In genomic region chr6:58951128-58951992, GRCm38 (mm10) we compare ENCODE assay signal across 14 mouse cellular contexts. TPM values are rescaled to one million over a fixed set of nuclear protein-coding genes. Genes with fewer than 3 reads are reported as not detected.
A peak's percentile ranks its signal among the peaks of the same experiment; 100 is the strongest.
DNase-seq lines count a peak whose midpoint lies in the region; ATAC-seq and TF ChIP-seq lines count a peak whose summit lies in the region.
"Had no signal": no experiment of that assay in that cellular context is flagged by ENCODE, and none has a peak within 500 bp of the region (broad histone marks: within the 10 kb centered on the region; RNA-seq: fewer than 3 reads in every experiment).

No protein-coding gene starts in this region.

- no peaks in the 10 kb centered on the region for H3K9me3 ChIP-seq in lung, embryonic 15.5 days
- H3K9me3 ChIP-seq: embryonic facial prominence, embryonic 10.5 days; G1E; limb, embryonic 15.5 days; midbrain, embryonic 13.5 days had no signal

- no peaks in the 10 kb centered on the region for H3K4me1 ChIP-seq in lung, embryonic 15.5 days
- no peaks in the 10 kb centered on the region for H3K4me1 ChIP-seq in cerebellum, adult 2 months (ENCODE audit: control insufficient read depth, insufficient read depth, low read length)
- H3K4me1 ChIP-seq: embryonic facial prominence, embryonic 10.5 days; limb, embryonic 15.5 days; midbrain, embryonic 13.5 days had no signal

- H3K4me2 ChIP-seq in lung, embryonic 15.5 days = no peak overlapping the region
- H3K4me2 ChIP-seq: limb, embryonic 15.5 days; midbrain, embryonic 13.5 days had no signal

- no peak for TF ChIP-seq CTCF in gastrocnemius, adult 2 months (IDR thresholded peaks at IDR 0.05)
- no peak for TF ChIP-seq CTCF in cerebellum, adult 2 months (IDR thresholded peaks at IDR 0.05; ENCODE audit: borderline replicate concordance, insufficient read depth, low read depth, low read length)

- DNase-seq in gastrocnemius, adult 2 months = no peak
- DNase-seq in gastrocnemius, postnatal 14 days = no peak
- DNase-seq in Muller cell, postnatal 12 days (ENCODE audit: inconsistent ontology term) = peak; percentile 27
- DNase-seq in kidney, adult 18-20 months = peak; percentile 59
- no peak for DNase-seq in cerebellum, adult 2 months
- DNase-seq in ovary, postnatal 36 days (ENCODE audit: low spot score) = no peak
- DNase-seq in cerebellum, adult 9-11 months = no peak
- DNase-seq: right cerebral cortex, postnatal 25 days had no signal

- H3K27me3 ChIP-seq in lung, embryonic 15.5 days = no peaks in the 10 kb centered on the region
- no peaks in the 10 kb centered on the region for H3K27me3 ChIP-seq in cerebellum, adult 2 months (ENCODE audit: control insufficient read depth, insufficient read depth, low read length)
- H3K27me3 ChIP-seq: limb, embryonic 15.5 days; midbrain, embryonic 13.5 days had no signal

- 40% methylated on average over 2 of the region's 2 CpGs for WGBS in lung, embryonic 15.5 days
- 65% methylated on average over 2 of the region's 2 CpGs for WGBS in cerebellum, adult 2 months

- peak overlapping the region; percentile 64 for H3K27ac ChIP-seq in gastrocnemius, adult 2 months
- H3K27ac ChIP-seq in lung, embryonic 15.5 days = peak overlapping the region; percentile 55
- no peak overlapping the region for H3K27ac ChIP-seq in cerebellum, adult 2 months (ENCODE audit: insufficient read depth, low read length)
- H3K27ac ChIP-seq: embryonic facial prominence, embryonic 10.5 days; limb, embryonic 15.5 days; midbrain, embryonic 13.5 days had no signal

- peak; percentile 78; the same call in 1 of the 2 replicates for ATAC-seq in lung, embryonic 15.5 days (ENCODE audit: borderline replicate concordance, extremely low read depth, low FRiP score, low TSS enrichment)
- ATAC-seq: forebrain, embryonic 14.5 days; midbrain, embryonic 13.5 days had no signal

- intact Hi-C loops in gastrocnemius, adult 2 months (cut with DNase I) = no loop called here
- intact Hi-C loops in gastrocnemius, postnatal 14 days (cut with DNase I; ENCODE audit: low total_unique reads) = no loop called here

- no peak overlapping the region for H3K4me3 ChIP-seq in gastrocnemius, adult 2 months
- H3K4me3 ChIP-seq in lung, embryonic 15.5 days = no peak overlapping the region
- H3K4me3 ChIP-seq in cerebellum, adult 2 months (replicated peaks; ENCODE audit: insufficient read depth, low read depth, low read length) = no peak overlapping the region
- H3K4me3 ChIP-seq: embryonic facial prominence, embryonic 10.5 days; limb, embryonic 15.5 days; midbrain, embryonic 13.5 days had no signal

- H3K9ac ChIP-seq in lung, embryonic 15.5 days = no peak overlapping the region
- H3K9ac ChIP-seq: limb, embryonic 15.5 days; midbrain, embryonic 13.5 days had no signal

- peaks cover 11% of the 10 kb centered on the region for H3K36me3 ChIP-seq in lung, embryonic 15.5 days
- H3K36me3 ChIP-seq: embryonic facial prominence, embryonic 10.5 days; G1E had no signal

- no peak for TF ChIP-seq POLR2A in cerebellum, adult 2 months (IDR thresholded peaks at IDR 0.05; ENCODE audit: borderline replicate concordance, insufficient read depth, low read length)

RNA-seq across cellular contexts. Expression of gene Nap1l5, which starts 44.5 kb away (rescaled TPM):
- under 1 TPM; 0.15 to 0.20 TPM for total RNA-seq in gastrocnemius, adult 2 months (2021)
- total RNA-seq in gastrocnemius, postnatal 14 days (2021) = under 1 TPM; 0.16 to 0.18 TPM
- polyA plus RNA-seq in lung, embryonic 15.5 days (2015; fragmentation: Nextera tagmentation; extraction: Ambion mirVana) = 2.5 and 3.2 TPM in 2 replicates
- 648 and 689 TPM in 2 replicates for polyA plus RNA-seq in cerebellum, adult 2 months (2012; rRNA removed)
- total RNA-seq: G1E had no signal
- polyA plus RNA-seq: G1E had no signal

Comparison
In these comparisons a context has a peak if more than half of its experiments do, and no peak if none do; other contexts are left out.
1. DNase-seq: peak in Muller cell, postnatal 12 days (single experiment) and kidney, adult 18-20 months (single experiment); none in gastrocnemius, adult 2 months (single experiment), gastrocnemius, postnatal 14 days (single experiment), cerebellum, adult 2 months (0 of 2), ovary, postnatal 36 days (single experiment) and cerebellum, adult 9-11 months (single experiment).